Mouse (Mus musculus) layer of hippocampus, postnatal 36 days (tissue): ENCODE results near the gene Agrn. TPM values are rescaled to one million over a fixed set of nuclear protein-coding genes. Genes with fewer than 3 reads are reported as not detected.
"Not testable (repeated sequence)": the region's sequence is repeated elsewhere in the genome, so short reads cannot be mapped to it uniquely, and the experiment has no call there.

Experiments used
- DNase-seq, 2 experiments: peaks; one replicate each; pipeline ENCODE4 v3.0.0; 2022
- microRNA-seq, 2 experiments: library from miRNA; unstranded; fragments of <30 nt; microRNA quantifications; one replicate each; pipeline ENCODE4 v1.2.0; 2021
- total RNA-seq, 2 experiments: library from RNA; stranded (reverse); gene quantifications; 2 replicates each; pipeline ENCODE4 v1.2.3; 2021

The Agrn gene
- total RNA-seq, 2 experiments from 2014 or later = 142 to 154 TPM

GRCm38 (mm10) chr4:156150887-156151286 lies 46.4 kb downstream of the Agrn start:
- DNase-seq = not testable (repeated sequence)

- no peak for DNase-seq
Measured at GRCm38 (mm10) chr4:156136285-156137100, 60.8 kb downstream of the Agrn start.

GRCm38 (mm10) chr4:156135801-156136200 lies 61.5 kb downstream of the Agrn start:
- DNase-seq = no peak

- no peak for DNase-seq
Measured at GRCm38 (mm10) chr4:156135112-156135511, 62.2 kb downstream of the Agrn start.

GRCm38 (mm10) chr4:156133943-156134605 lies 63.2 kb downstream of the Agrn start:
- no peak for DNase-seq

- no peak for DNase-seq
Measured at GRCm38 (mm10) chr4:156133334-156133733, 64.0 kb downstream of the Agrn start.

GRCm38 (mm10) chr4:156130940-156131339 lies 66.3 kb downstream of the Agrn start:
- no peak for DNase-seq

- DNase-seq = no peak
Measured at GRCm38 (mm10) chr4:156130436-156130835, 66.9 kb downstream of the Agrn start, which contains the start of gene Rnf223. TSS of gene Rnf223 (plus strand) at chr4:156130513.

GRCm38 (mm10) chr4:156128746-156129145 lies 68.5 kb downstream of the Agrn start:
- DNase-seq = no peak

GRCm38 (mm10) chr4:156126841-156127240 lies 70.4 kb downstream of the Agrn start:
- DNase-seq = no peak

GRCm38 (mm10) chr4:156125393-156125792 lies 71.9 kb downstream of the Agrn start:
- DNase-seq = no peak

GRCm38 (mm10) chr4:156124077-156124476 lies 73.2 kb downstream of the Agrn start:
- no peak for DNase-seq

Small RNA genes lying within 50 kb of the gene (microRNA-seq; reads per million reads assigned to microRNA genes)
- 1.8 to 2.3 reads per million in 2 experiments for gene Mir7658

Other genes starting within 250 kb of the Agrn start
- 10 to 100 TPM; 12.7 to 18.6 TPM for gene C1qtnf12, start 235.2 kb downstream of the Agrn start, total RNA-seq
- 10 to 100 TPM in 1 of 2 experiments, 1 to 10 TPM in 1; 9.7 to 10.6 TPM for gene B3galt6, start 204.8 kb downstream of the Agrn start, total RNA-seq
- gene Sdf4, start 204.6 kb downstream of the Agrn start, total RNA-seq = 100 to 1,000 TPM; 178 to 190 TPM
- gene Tnfrsf4, start 183.6 kb downstream of the Agrn start, total RNA-seq = 1 to 10 TPM; 2.3 to 2.5 TPM
- gene Tnfrsf18, start 171.3 kb downstream of the Agrn start, total RNA-seq = not detected
- under 1 TPM in 1 of 2 experiments, not detected in 1; 0.20 TPM for gene Ttll10, start 138.1 kb downstream of the Agrn start, total RNA-seq
- gene 9430015G10Rik, start 87.5 kb downstream of the Agrn start, total RNA-seq = 10 to 100 TPM; 31.5 to 32.1 TPM
- gene Rnf223, start 67.0 kb downstream of the Agrn start, total RNA-seq = 1 to 10 TPM; 1.0 to 1.3 TPM
- 1 to 10 TPM in 1 of 2 experiments, not detected in 1; 1.9 TPM for gene Isg15, start 3.3 kb upstream of the Agrn start, total RNA-seq
- 1 to 10 TPM; 5.5 to 6.6 TPM for gene AW011738, start 5.8 kb upstream of the Agrn start, total RNA-seq
- gene Perm1, start 18.4 kb upstream of the Agrn start, total RNA-seq = under 1 TPM; 0.28 to 0.37 TPM
- 10 to 100 TPM; 43.1 to 44.9 TPM for gene Plekhn1, start 37.4 kb upstream of the Agrn start, total RNA-seq
- gene Noc2l, start 38.5 kb upstream of the Agrn start, total RNA-seq = 10 to 100 TPM; 65.7 to 71.6 TPM
- 1 to 10 TPM; 4.1 to 4.8 TPM for gene Samd11, start 58.2 kb upstream of the Agrn start, total RNA-seq
- not detected for gene Vmn2r-ps159, start 133.6 kb upstream of the Agrn start, total RNA-seq